Mouse (Mus musculus) kidney, postnatal 0 days (tissue): ENCODE measurements at regions not wholly inside any gene's neighbourhood (a gene's known extent, or its start where the extent isn't known, plus 50 kb on each side); places are given as distances from the start of the nearest gene placed in this dataset.
"Not testable (repeated sequence)": the region's sequence is repeated elsewhere in the genome, so short reads cannot be mapped to it uniquely, and the experiment has no call there.

ENCODE experiments used
- ATAC-seq: fragments of 200-750 bp; cut with Nextera tagmentation; replicated peaks from 2 replicates; pipeline ENCODE4 v1.8.0; 2017; ENCODE audit warnings: low read depth, moderate number of reproducible peaks, moderate TSS enrichment, moderate library complexity; ENCODE audit not compliant: low FRiP score
- DNase-seq: peaks from one replicate; pipeline ENCODE4 v3.0.0-alpha.2; 2016; ENCODE audit warnings: low spot score
- H3K27ac ChIP-seq: fragments of 300-500 bp; sonication (generic); 2 replicates; pipeline ENCODE4 v1.5.1; 2014; ENCODE audit warnings: mild to moderate bottlenecking
- H3K27me3 ChIP-seq: fragments of 300-500 bp; sonication (generic); 2 replicates; pipeline ENCODE4 v1.6.1; 2014; ENCODE audit warnings: low read length, mixed read lengths; ENCODE audit not compliant: insufficient read depth
- H3K36me3 ChIP-seq: fragments of 300-500 bp; sonication (generic); 2 replicates; pipeline ENCODE4 v1.6.1; 2014; ENCODE audit warnings: low read length, mixed read lengths; ENCODE audit not compliant: insufficient read depth
- H3K4me1 ChIP-seq: fragments of 300-500 bp; sonication (generic); replicated peaks from 2 replicates; pipeline ENCODE4 v1.6.1; 2014; ENCODE audit warnings: antibody characterized with exemption, low read length, mixed read lengths; ENCODE audit not compliant: insufficient read depth
- H3K4me2 ChIP-seq: fragments of 300-500 bp; sonication (generic); 2 replicates; pipeline ENCODE4 v1.6.1; 2014; ENCODE audit warnings: mild to moderate bottlenecking, low read length, moderate library complexity, mixed read lengths
- H3K4me3 ChIP-seq: fragments of 300-500 bp; sonication (generic); replicated peaks from 2 replicates; pipeline ENCODE4 v1.5.1; 2014; ENCODE audit warnings: low read depth, low read length
- H3K9ac ChIP-seq: fragments of 300-500 bp; sonication (generic); 2 replicates; pipeline ENCODE4 v1.6.1; 2014; ENCODE audit warnings: low read depth, low read length
- H3K9me3 ChIP-seq: fragments of 300-500 bp; sonication (generic); replicated peaks from 2 replicates; pipeline ENCODE4 v1.6.1; 2016; ENCODE audit warnings: low read length, inconsistent platforms, mixed read lengths
- CTCF ChIP-seq: IDR thresholded peaks from 2 replicates; pipeline ENCODE4 v1.5.1; 2016; ENCODE audit warnings: antibody characterized with exemption, low read depth, mild to moderate bottlenecking, moderate library complexity
- WGBS: fragments of 180-500 bp; shearing (Covaris S2); extraction: QIAGEN DNeasy Blood & Tissue Kit; methylation state at CpG from one replicate; pipeline ENCODE4 v1.1.7; 2014; 5-methylcytosine and 5-hydroxymethylcytosine counted together

GRCm38 (mm10) chr2:16849916-16850315 lies 493.8 kb downstream of the Plxdc2 start:
- TF ChIP-seq CTCF = no peak
- no peak for ATAC-seq
- Histone ChIP-seq H3K36me3 (no peaks in the 10 kb centered on the region), H3K4me1 (no peaks in the 10 kb centered on the region), H3K27me3 (no peaks in the 10 kb centered on the region), H3K4me2 (no peak overlapping the region), H3K27ac (no peak overlapping the region), H3K9ac (no peak overlapping the region), H3K4me3 (no peak overlapping the region), H3K9me3 (no peaks in the 10 kb centered on the region)
- no peak for DNase-seq
- 60% methylated on average over 3 of the region's 3 CpGs for WGBS

- H3K9me3 ChIP-seq = no peaks in the 10 kb centered on the region
- no peaks in the 10 kb centered on the region for H3K27me3 ChIP-seq
- 76% methylated on average over 5 of the region's 5 CpGs for WGBS
- H3K4me1 ChIP-seq = no peaks in the 10 kb centered on the region
- no peak for ATAC-seq
- H3K9ac ChIP-seq = no peak overlapping the region
- no peak overlapping the region for H3K27ac ChIP-seq
- H3K36me3 ChIP-seq = no peaks in the 10 kb centered on the region
- H3K4me2 ChIP-seq = no peak overlapping the region
- no peak for TF ChIP-seq CTCF
- no peak for DNase-seq
- no peak overlapping the region for H3K4me3 ChIP-seq
Observed at GRCm38 (mm10) chr2:16860056-16860455, 504.0 kb downstream of the Plxdc2 start.

- no peaks in the 10 kb centered on the region for H3K36me3 ChIP-seq
- H3K4me3 ChIP-seq = no peak overlapping the region
- ATAC-seq (no peak), DNase-seq (no peak)
- WGBS = 88% methylated on average over 4 of the region's 4 CpGs
- TF ChIP-seq CTCF = no peak
- H3K4me2 ChIP-seq = no peak overlapping the region
- H3K9ac ChIP-seq = no peak overlapping the region
- no peaks in the 10 kb centered on the region for H3K9me3 ChIP-seq
- H3K27ac ChIP-seq = no peak overlapping the region
- H3K4me1 ChIP-seq = no peaks in the 10 kb centered on the region
- no peaks in the 10 kb centered on the region for H3K27me3 ChIP-seq
Observed at GRCm38 (mm10) chr2:16866163-16866852, 510.2 kb downstream of the Plxdc2 start.

- not testable (repeated sequence) for H3K9ac ChIP-seq, H3K4me1 ChIP-seq, H3K27me3 ChIP-seq, ATAC-seq, H3K4me2 ChIP-seq, DNase-seq, H3K9me3 ChIP-seq, H3K27ac ChIP-seq, H3K36me3 ChIP-seq, H3K4me3 ChIP-seq
- 54% methylated on average over 6 of the region's 6 CpGs for WGBS
Observed at GRCm38 (mm10) chr2:16892381-16892780, 536.3 kb downstream of the Plxdc2 start.

- no peak overlapping the region for H3K27ac ChIP-seq
- DNase-seq (no peak), ATAC-seq (no peak)
- H3K36me3 ChIP-seq = no peaks in the 10 kb centered on the region
- H3K27me3 ChIP-seq = no peaks in the 10 kb centered on the region
- H3K4me1 ChIP-seq = no peaks in the 10 kb centered on the region
- no peak overlapping the region for H3K4me3 ChIP-seq
- TF ChIP-seq CTCF = no peak
- 70% methylated on average over 1 of the region's 1 CpGs for WGBS
- H3K9me3 ChIP-seq = no peaks in the 10 kb centered on the region
- no peak overlapping the region for H3K9ac ChIP-seq
- H3K4me2 ChIP-seq = no peak overlapping the region
Observed at GRCm38 (mm10) chr2:16909246-16910038, 553.3 kb downstream of the Plxdc2 start.

GRCm38 (mm10) chr2:16914633-16915032 lies 558.5 kb downstream of the Plxdc2 start:
- Histone ChIP-seq H3K9ac (no peak overlapping the region), H3K36me3 (no peaks in the 10 kb centered on the region), H3K9me3 (no peaks in the 10 kb centered on the region), H3K4me2 (no peak overlapping the region), H3K27ac (no peak overlapping the region), H3K27me3 (no peaks in the 10 kb centered on the region), H3K4me3 (no peak overlapping the region), H3K4me1 (no peaks in the 10 kb centered on the region)
- DNase-seq (peak; percentile 46), ATAC-seq (no peak)
- TF ChIP-seq CTCF = peak; percentile 75
- 24% methylated on average over 2 of the region's 2 CpGs for WGBS
